Mouse (Mus musculus): Measurements from ENCODE around the gene Olfr689. TPM values are rescaled to one million over a fixed set of nuclear protein-coding genes. Genes with fewer than 3 reads are reported as not detected.

The Olfr689 gene
- polyA plus RNA-seq, 1 experiment: not detected

- no peak for DNase-seq
- Histone ChIP-seq H3K27ac (ENCODE audit: insufficient read depth, low read length) (no peak overlapping the region), H3K4me3 (replicated peaks; ENCODE audit: insufficient read depth, low read depth, low read length) (no peak overlapping the region), H3K27me3 (ENCODE audit: control insufficient read depth, insufficient read depth, low read length) (no peaks in the 10 kb centered on the region), H3K4me1 (ENCODE audit: control insufficient read depth, insufficient read depth, low read length) (no peaks in the 10 kb centered on the region)
- TF ChIP-seq CTCF (IDR thresholded peaks at IDR 0.05; ENCODE audit: borderline replicate concordance, insufficient read depth, low read depth, low read length) (no peak), POLR2A (IDR thresholded peaks at IDR 0.05; ENCODE audit: borderline replicate concordance, insufficient read depth, low read length) (no peak)
- 85% methylated on average over 2 of the region's 2 CpGs for WGBS
Observed at GRCm38 (mm10) chr7:105361713-105362112, 50.7 kb downstream of the Olfr689 start.

DNA sequence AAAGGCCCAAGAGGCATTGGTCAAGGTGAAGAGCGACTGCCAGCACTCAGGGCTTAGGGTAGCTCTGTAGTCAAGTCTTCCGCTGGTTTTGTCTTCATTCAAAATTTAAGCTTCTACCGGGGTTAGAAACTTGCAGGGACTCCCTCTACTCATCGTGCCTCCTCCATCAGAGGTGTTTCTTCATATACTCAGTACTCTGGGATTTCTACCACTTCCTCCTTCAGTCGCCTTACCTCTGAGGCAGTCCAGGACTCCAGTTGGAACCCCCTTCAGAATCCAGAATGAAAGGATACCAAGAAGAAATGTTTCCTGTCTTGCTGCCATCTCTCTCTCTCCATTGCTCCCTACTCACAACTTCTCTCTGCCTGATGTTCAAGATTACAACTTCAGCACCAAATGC lies 56.3 kb downstream of the Olfr689 start:
- TF ChIP-seq POLR2A (IDR thresholded peaks at IDR 0.05; ENCODE audit: borderline replicate concordance, insufficient read depth, low read length) (no peak), CTCF (IDR thresholded peaks at IDR 0.05; ENCODE audit: borderline replicate concordance, insufficient read depth, low read depth, low read length) (no peak)
- Histone ChIP-seq H3K27ac (ENCODE audit: insufficient read depth, low read length) (no peak overlapping the region), H3K27me3 (ENCODE audit: control insufficient read depth, insufficient read depth, low read length) (no peaks in the 10 kb centered on the region), H3K4me1 (ENCODE audit: control insufficient read depth, insufficient read depth, low read length) (no peaks in the 10 kb centered on the region), H3K4me3 (replicated peaks; ENCODE audit: insufficient read depth, low read depth, low read length) (no peak overlapping the region)
- 96% methylated on average over 5 of the region's 5 CpGs for WGBS
- DNase-seq: no peak

DNA sequence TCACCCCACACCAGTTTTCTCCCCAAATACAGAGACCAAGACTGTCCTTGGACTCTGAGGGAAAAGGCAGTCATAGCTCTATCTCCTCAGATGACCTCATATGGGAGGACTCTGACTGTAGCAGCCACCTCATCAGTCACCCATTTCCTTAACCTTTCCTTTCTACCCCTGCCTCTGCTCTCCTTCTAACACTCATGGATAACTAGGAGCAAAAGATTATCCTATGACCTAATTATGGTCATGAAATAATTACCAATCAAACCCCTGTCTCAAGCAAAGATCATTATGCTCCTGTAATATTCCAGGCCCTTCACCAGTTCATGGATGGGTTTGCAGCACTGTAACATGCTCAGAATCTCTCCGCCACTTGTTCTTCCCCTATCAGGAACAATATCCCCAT lies 57.0 kb downstream of the Olfr689 start, which contains the start of gene Olfr692:
TSS of gene Olfr692 (plus strand) at position 301 of the 400 bp plus-strand sequence.
- Histone ChIP-seq H3K4me1 (ENCODE audit: control insufficient read depth, insufficient read depth, low read length) (no peaks in the 10 kb centered on the region), H3K4me3 (replicated peaks; ENCODE audit: insufficient read depth, low read depth, low read length) (no peak within 1 kb of the TSS), H3K27ac (ENCODE audit: insufficient read depth, low read length) (no peak within 1 kb of the TSS), H3K27me3 (ENCODE audit: control insufficient read depth, insufficient read depth, low read length) (no peaks in the 10 kb centered on the region)
- no peak for TF ChIP-seq POLR2A (IDR thresholded peaks at IDR 0.05; ENCODE audit: borderline replicate concordance, insufficient read depth, low read length)
- no peak for TF ChIP-seq CTCF (IDR thresholded peaks at IDR 0.05; ENCODE audit: borderline replicate concordance, insufficient read depth, low read depth, low read length)
- no peak for DNase-seq
- 91% methylated on average over 1 of the region's 1 CpGs for WGBS

GRCm38 (mm10) chr7:105368521-105368920 lies 57.6 kb downstream of the Olfr689 start:
- TF ChIP-seq POLR2A (IDR thresholded peaks at IDR 0.05; ENCODE audit: borderline replicate concordance, insufficient read depth, low read length) (no peak), CTCF (IDR thresholded peaks at IDR 0.05; ENCODE audit: borderline replicate concordance, insufficient read depth, low read depth, low read length) (no peak)
- H3K4me3 ChIP-seq (replicated peaks; ENCODE audit: insufficient read depth, low read depth, low read length): no peak overlapping the region
- no peak overlapping the region for H3K27ac ChIP-seq (ENCODE audit: insufficient read depth, low read length)
- WGBS: 89% methylated on average over 4 of the region's 4 CpGs
- no peaks in the 10 kb centered on the region for H3K27me3 ChIP-seq (ENCODE audit: control insufficient read depth, insufficient read depth, low read length)
- H3K4me1 ChIP-seq (ENCODE audit: control insufficient read depth, insufficient read depth, low read length): no peaks in the 10 kb centered on the region
- no peak for DNase-seq

Other genes with a start within 250 kb of the Olfr689 start
- not detected in 2 replicates for gene Olfr678, start 246.7 kb upstream of the Olfr689 start, polyA plus RNA-seq (2012; rRNA removed)
- not detected in 2 replicates for gene Olfr679, start 230.0 kb upstream of the Olfr689 start, polyA plus RNA-seq (2012; rRNA removed)
- not detected in 2 replicates for gene Olfr680-ps1, start 218.3 kb upstream of the Olfr689 start, polyA plus RNA-seq (2012; rRNA removed)
- gene Olfr681, start 194.3 kb upstream of the Olfr689 start, polyA plus RNA-seq (2012; rRNA removed): not detected in 2 replicates
- gene Olfr683, start 164.2 kb upstream of the Olfr689 start, polyA plus RNA-seq (2012; rRNA removed): not detected in 2 replicates
- not detected in 2 replicates for gene Olfr684, start 147.5 kb upstream of the Olfr689 start, polyA plus RNA-seq (2012; rRNA removed)
- gene Olfr685, start 125.2 kb upstream of the Olfr689 start, polyA plus RNA-seq (2012; rRNA removed): not detected in 2 replicates
- gene Olfr686, start 103.7 kb upstream of the Olfr689 start, polyA plus RNA-seq (2012; rRNA removed): not detected in 2 replicates
- not detected in 2 replicates for gene Olfr688, start 23.1 kb upstream of the Olfr689 start, polyA plus RNA-seq (2012; rRNA removed)
- 0.43 and 0.60 TPM in 2 replicates for gene Olfr690, start 22.9 kb downstream of the Olfr689 start, polyA plus RNA-seq (2012; rRNA removed)
- gene Olfr691, start 31.1 kb downstream of the Olfr689 start, polyA plus RNA-seq (2012; rRNA removed): 0.23 and 0.43 TPM in 2 replicates
- not detected in 2 replicates for gene Olfr692, start 57.1 kb downstream of the Olfr689 start, polyA plus RNA-seq (2012; rRNA removed)
- not detected in 2 replicates for gene Gm5901, start 63.9 kb downstream of the Olfr689 start, polyA plus RNA-seq (2012; rRNA removed)
- 36.3 and 37.2 TPM in 2 replicates for gene Fam160a2, start 88.9 kb downstream of the Olfr689 start, polyA plus RNA-seq (2012; rRNA removed)
- 0.89 and 1.1 TPM in 2 replicates for gene Cnga4, start 93.4 kb downstream of the Olfr689 start, polyA plus RNA-seq (2012; rRNA removed)
- gene Cckbr, start 114.6 kb downstream of the Olfr689 start, polyA plus RNA-seq (2012; rRNA removed): 5.8 and 8.5 TPM in 2 replicates
- gene Cavin3, start 171.1 kb downstream of the Olfr689 start, polyA plus RNA-seq (2012; rRNA removed): 33.8 and 34.1 TPM in 2 replicates
- gene Smpd1, start 243.2 kb downstream of the Olfr689 start, polyA plus RNA-seq (2012; rRNA removed): 102 and 108 TPM in 2 replicates

All from cerebellum, adult 2 months (tissue).